Mouse (Mus musculus): ENCODE results near the gene Rd3. TPM values are rescaled to one million over a fixed set of nuclear protein-coding genes. Genes with fewer than 3 reads are reported as not detected.

Rd3 gene
- total and polyA plus RNA-seq, 3 experiments: not detected

DNA sequence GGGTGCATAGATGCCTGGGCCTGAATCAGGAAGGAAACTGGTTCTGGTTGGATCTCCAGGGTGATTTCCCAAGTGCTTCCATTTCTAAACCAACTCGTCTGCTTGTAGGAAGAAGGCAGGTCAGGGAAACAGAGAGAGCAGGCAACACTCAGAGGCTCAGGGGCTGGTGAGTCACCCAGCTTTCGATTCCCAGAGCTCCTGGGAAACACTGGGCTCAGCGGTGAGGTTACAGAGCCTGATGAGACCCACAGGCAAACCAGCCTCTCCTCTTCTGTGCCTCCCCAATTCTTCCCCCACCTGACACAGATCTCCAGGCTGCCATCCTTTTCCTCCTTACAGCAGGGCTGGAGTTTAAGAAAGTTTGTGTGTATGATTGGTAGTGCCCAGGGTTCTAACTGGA, 13.8 kb upstream of the Rd3 start:
- H3K9ac ChIP-seq (ENCODE audit: control insufficient read depth, low read depth, low read length, poor library complexity, severe bottlenecking): no peak overlapping the region
- DNase-seq (ENCODE audit: low read depth, low spot score): no peak
- H3K79me2 ChIP-seq (ENCODE audit: control insufficient read depth, insufficient read depth, low read length, poor library complexity): no peaks in the 10 kb centered on the region
- H3K4me3 ChIP-seq (ENCODE audit: control insufficient read depth in 1 of 2, insufficient read depth in 1 of 2, low read depth in 2 of 2, low read length in 2 of 2): no peak overlapping the region
- no peak overlapping the region for H3K27ac ChIP-seq (ENCODE audit: control insufficient read depth, low read depth, low read length)
- H3K4me1 ChIP-seq (ENCODE audit: control insufficient read depth in 1 of 2, insufficient read depth in 2 of 2, low read length in 2 of 2): 0 out of 4 replicates have a peak, but pooled peaks cover 0 to 3% of the 10 kb centered on the region in 2 experiments
- 0 out of 4 replicates have a peak, but pooled peaks cover 0 to 3% of the 10 kb centered on the region in 2 experiments for H3K36me3 ChIP-seq (ENCODE audit: control insufficient read depth in 1 of 2, insufficient read depth in 2 of 2, low read length in 2 of 2)
- no peaks in the 10 kb centered on the region for H3K9me3 ChIP-seq (replicated peaks; ENCODE audit: insufficient read depth, low read length)
- H3K27me3 ChIP-seq (ENCODE audit: control insufficient read depth in 1 of 2, insufficient read depth in 2 of 2, low read length in 2 of 2): peaks cover 0 to 3% of the 10 kb centered on the region in 2 experiments; a peak in 3 of 4 replicates
- no peak for TF ChIP-seq POLR2AphosphoS2 (IDR thresholded peaks at IDR 0.05; ENCODE audit: low read length)
- TF ChIP-seq RAD21 (IDR thresholded peaks at IDR 0.05; ENCODE audit: low read depth, low read length): no peak
- no peak for TF ChIP-seq SIN3A (IDR thresholded peaks at IDR 0.05; ENCODE audit: low read length)
- no peak for TF ChIP-seq NELFE (IDR thresholded peaks at IDR 0.05; ENCODE audit: low read depth, low read length)
- TF ChIP-seq GATA1 (IDR thresholded peaks at IDR 0.05; ENCODE audit: low read depth, low read length): no peak
- TF ChIP-seq ZKSCAN1 (IDR thresholded peaks at IDR 0.05; ENCODE audit: low read depth, low read length): no peak
- TF ChIP-seq HCFC1 (IDR thresholded peaks at IDR 0.05; ENCODE audit: low read depth, low read length): no peak
- TF ChIP-seq MXI1 (IDR thresholded peaks at IDR 0.05; ENCODE audit: low read depth, low read length): no peak
- no peak for TF ChIP-seq ETS1 (IDR thresholded peaks at IDR 0.05; ENCODE audit: low read depth, low read length)
- no peak for TF ChIP-seq POLR2A (IDR thresholded peaks at IDR 0.05; ENCODE audit: control insufficient read depth in 1 of 2, insufficient read depth in 1 of 2, low read depth in 1 of 2, low read length in 2 of 2, poor library complexity in 1 of 2)
- TF ChIP-seq ZC3H11A (IDR thresholded peaks at IDR 0.05; ENCODE audit: low read depth, low read length): no peak

DNA sequence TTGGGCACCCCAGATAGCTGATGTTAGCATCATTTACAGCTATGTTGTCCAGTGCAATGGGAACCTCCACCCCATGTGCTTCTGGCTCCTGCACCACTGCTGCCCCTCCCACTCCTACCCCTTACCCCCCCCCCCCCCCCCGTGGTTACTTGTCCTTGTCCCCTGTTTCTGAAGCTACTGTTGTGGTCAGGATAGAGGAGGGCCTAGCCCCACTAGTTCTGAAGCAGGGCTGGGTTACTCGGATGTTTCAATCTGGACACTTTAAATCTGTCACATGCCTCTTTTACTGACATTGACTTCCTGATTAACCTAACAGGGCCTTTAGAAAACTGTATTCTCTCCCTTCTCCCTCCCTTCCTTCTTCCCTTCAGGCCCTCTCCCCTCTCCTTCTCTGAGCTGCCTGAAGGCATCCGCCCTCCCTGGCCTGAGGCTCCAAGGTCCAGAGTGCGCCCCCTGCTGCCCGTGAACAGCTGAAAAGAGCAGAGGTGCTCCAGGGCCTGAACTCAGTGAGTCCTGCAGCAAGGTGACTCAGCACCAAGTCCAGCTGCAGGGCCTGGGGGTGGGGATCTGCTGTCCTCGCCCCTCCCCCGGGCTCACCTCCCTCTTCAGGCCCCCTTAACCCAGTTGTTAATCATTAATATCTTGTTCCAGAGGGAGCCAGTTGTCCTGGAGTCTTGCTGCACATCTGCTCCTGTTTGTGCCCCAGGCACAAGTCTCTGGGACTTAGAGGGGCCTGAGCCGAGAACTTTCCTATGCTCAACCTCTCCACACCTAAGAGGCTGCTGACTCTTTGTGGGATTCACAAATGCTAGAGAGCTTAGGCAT, 13.0 kb upstream of the Rd3 start:
- peak; percentile 84 for DNase-seq (ENCODE audit: low read depth, low spot score)
- Histone ChIP-seq H3K4me1 (ENCODE audit: control insufficient read depth in 1 of 2, insufficient read depth in 2 of 2, low read length in 2 of 2) (0 out of 4 replicates have a peak, but pooled peaks cover 0 to 3% of the 10 kb centered on the region in 2 experiments), H3K79me2 (ENCODE audit: control insufficient read depth, insufficient read depth, low read length, poor library complexity) (no peaks in the 10 kb centered on the region), H3K4me3 (ENCODE audit: control insufficient read depth in 1 of 2, insufficient read depth in 1 of 2, low read depth in 2 of 2, low read length in 2 of 2) (no peak overlapping the region), H3K9ac (ENCODE audit: control insufficient read depth, low read depth, low read length, poor library complexity, severe bottlenecking) (no peak overlapping the region), H3K9me3 (replicated peaks; ENCODE audit: insufficient read depth, low read length) (no peaks in the 10 kb centered on the region), H3K27ac (ENCODE audit: control insufficient read depth, low read depth, low read length) (no peak overlapping the region), H3K36me3 (ENCODE audit: control insufficient read depth in 1 of 2, insufficient read depth in 2 of 2, low read length in 2 of 2) (0 out of 4 replicates have a peak, but pooled peaks cover 0 to 3% of the 10 kb centered on the region in 2 experiments), H3K27me3 (ENCODE audit: control insufficient read depth in 1 of 2, insufficient read depth in 2 of 2, low read length in 2 of 2) (peaks cover 0 to 3% of the 10 kb centered on the region in 2 experiments; a peak in 3 of 4 replicates)
- TF ChIP-seq MYB (IDR thresholded peaks at IDR 0.05; ENCODE audit: low read depth, low read length) (no peak), NELFE (IDR thresholded peaks at IDR 0.05; ENCODE audit: low read depth, low read length) (no peak), RCOR1 (IDR thresholded peaks at IDR 0.05; ENCODE audit: low read depth, low read length) (no peak), MYC (IDR thresholded peaks at IDR 0.05; ENCODE audit: low read depth, low read length) (no peak), ZNF384 (IDR thresholded peaks at IDR 0.05; ENCODE audit: low read depth, low read length) (no peak), ZC3H11A (IDR thresholded peaks at IDR 0.05; ENCODE audit: low read depth, low read length) (peak; percentile 70), MEF2A (IDR thresholded peaks at IDR 0.05; ENCODE audit: extremely low read depth, insufficient replicate concordance, low read depth, low read length, poor library complexity, severe bottlenecking) (no peak), KAT2A (conservative IDR thresholded peaks at IDR 0.05; ENCODE audit: low read depth, low read length) (no peak), EP300 (IDR thresholded peaks at IDR 0.05; ENCODE audit: low read depth in 1 of 2, low read length in 2 of 2) (no peak; a peak in 1 of 4 replicates), CHD1 (IDR thresholded peaks at IDR 0.05; ENCODE audit: low read depth, low read length) (no peak), ETS1 (IDR thresholded peaks at IDR 0.05; ENCODE audit: low read depth, low read length) (no peak), ZMIZ1 (IDR thresholded peaks at IDR 0.05; ENCODE audit: low read depth, low read length) (no peak), SIN3A (IDR thresholded peaks at IDR 0.05; ENCODE audit: low read length) (0 out of 2 replicates have a peak, but pooled peaks have one; percentile 26), TAL1 (IDR thresholded peaks at IDR 0.05; ENCODE audit: low read length) (no peak), NRF1 (IDR thresholded peaks at IDR 0.05; ENCODE audit: insufficient read depth, low read depth, low read length, poor library complexity, severe bottlenecking) (no peak), E2F4 (IDR thresholded peaks at IDR 0.05; ENCODE audit: borderline replicate concordance, low read depth, low read length) (no peak), MAX (IDR thresholded peaks at IDR 0.05; ENCODE audit: low read length) (no peak), POLR2A (IDR thresholded peaks at IDR 0.05; ENCODE audit: control insufficient read depth in 1 of 2, insufficient read depth in 1 of 2, low read depth in 1 of 2, low read length in 2 of 2, poor library complexity in 1 of 2) (no peak), POLR2AphosphoS5 (IDR thresholded peaks at IDR 0.05; ENCODE audit: borderline replicate concordance, low read depth, low read length) (no peak), MAFK (IDR thresholded peaks at IDR 0.05; ENCODE audit: borderline replicate concordance, low read depth, low read length) (no peak), SMC3 (IDR thresholded peaks at IDR 0.05; ENCODE audit: low read depth, low read length) (peak; percentile 97), GABPA (IDR thresholded peaks at IDR 0.05; ENCODE audit: low read depth, low read length) (0 out of 2 replicates have a peak, but pooled peaks have one; percentile 30), CTCF (IDR thresholded peaks at IDR 0.05 in 2 of 3, conservative IDR thresholded peaks at IDR 0.05 in 1 of 3; ENCODE audit: control insufficient read depth in 1 of 3, insufficient read depth in 1 of 3, low read depth in 2 of 3, low read length in 3 of 3, poor library complexity in 1 of 3, severe bottlenecking in 1 of 3) (peak; percentile 62 to 95 (median 94))

All from MEL (cell line).